11 mouse cellular contexts compared by ENCODE assay signal in genomic region chr4:117136034-117136433, GRCm38 (mm10). TPM values are rescaled to one million over a fixed set of nuclear protein-coding genes. Genes with fewer than 3 reads are reported as not detected.
DNase-seq lines count a peak whose midpoint lies in the region; ATAC-seq and TF ChIP-seq lines count a peak whose summit lies in the region.
"Had no signal": no experiment of that assay in that cellular context is flagged by ENCODE, and none has a peak within 500 bp of the region (broad histone marks: within the 10 kb centered on the region; RNA-seq: fewer than 3 reads in every experiment).

No protein-coding gene starts in this region.

- ATAC-seq in kidney, embryonic 14.5 days (ENCODE audit: low FRiP score, low TSS enrichment) = no peak
- 0 out of 2 replicates have a peak, but pooled peaks have one; percentile 8 for ATAC-seq in granulocyte monocyte progenitor cell, adult 5-6 weeks (replicated peaks; ENCODE audit: poor library complexity, severe bottlenecking)
- ATAC-seq in liver, embryonic 14.5 days (ENCODE audit: insufficient read depth) = peak; percentile 50
- ATAC-seq in stomach, embryonic 16.5 days (ENCODE audit: insufficient read depth, low FRiP score) = peak; percentile 69; the same call in 1 of the 2 replicates
- no peak for ATAC-seq in cerebellum, adult (ENCODE audit: insufficient number of reproducible peaks, low FRiP score, low TSS enrichment)

- TF ChIP-seq CTCF in liver, embryonic 14.5 days (IDR thresholded peaks at IDR 0.05; ENCODE audit: low read depth) = no peak

- no peak overlapping the region for H3K9ac ChIP-seq in kidney, embryonic 14.5 days (ENCODE audit: low read depth, low read length)
- peak overlapping the region; percentile 0 for H3K9ac ChIP-seq in liver, embryonic 14.5 days (replicated peaks)
- no peak overlapping the region for H3K9ac ChIP-seq in stomach, embryonic 16.5 days (ENCODE audit: low read length)
- H3K9ac ChIP-seq: heart, embryonic 13.5 days; limb, embryonic 12.5 days had no signal

- H3K4me1 ChIP-seq in kidney, embryonic 14.5 days (ENCODE audit: control insufficient read depth, insufficient read depth, low read length) = peaks cover 9% of the 10 kb centered on the region; the same call in 1 of the 2 replicates
- peaks cover 5 to 22% of the 10 kb centered on the region in 2 experiments for H3K4me1 ChIP-seq in liver, embryonic 14.5 days (replicated peaks; ENCODE audit: control insufficient read depth in 2 of 2, insufficient read depth in 2 of 2, low read length in 1 of 2)
- H3K4me1 ChIP-seq in stomach, embryonic 16.5 days (ENCODE audit: control insufficient read depth, insufficient read depth, low read length) = peaks cover 13% of the 10 kb centered on the region
- peaks cover 56% of the 10 kb centered on the region for H3K4me1 ChIP-seq in embryonic facial prominence, embryonic 10.5 days

- H3K4me3 ChIP-seq in kidney, embryonic 14.5 days (ENCODE audit: low read length) = no peak overlapping the region
- H3K4me3 ChIP-seq in liver, embryonic 14.5 days (ENCODE audit: insufficient read depth in 1 of 2, low read depth in 2 of 2, low read length in 2 of 2) = 0 out of 4 replicates have a peak overlapping the region, but pooled peaks of 1 of the 2 experiments have one; percentile 0
- no peak overlapping the region for H3K4me3 ChIP-seq in stomach, embryonic 16.5 days (replicated peaks; ENCODE audit: low read length)
- no peak overlapping the region for H3K4me3 ChIP-seq in embryonic facial prominence, embryonic 10.5 days
- H3K4me3 ChIP-seq: heart, embryonic 13.5 days; limb, embryonic 12.5 days had no signal

- H3K9me3 ChIP-seq in kidney, embryonic 14.5 days (ENCODE audit: control insufficient read depth, low read length) = no peaks in the 10 kb centered on the region
- no peaks in the 10 kb centered on the region for H3K9me3 ChIP-seq in liver, embryonic 14.5 days (ENCODE audit: control insufficient read depth, low read length)
- no peaks in the 10 kb centered on the region for H3K9me3 ChIP-seq in stomach, embryonic 16.5 days (replicated peaks; ENCODE audit: control insufficient read depth, low read length)
- H3K9me3 ChIP-seq in embryonic facial prominence, embryonic 10.5 days = no peaks in the 10 kb centered on the region
- H3K9me3 ChIP-seq: heart, embryonic 13.5 days; limb, embryonic 12.5 days had no signal

- peaks cover 14% of the 10 kb centered on the region for H3K27me3 ChIP-seq in kidney, embryonic 14.5 days (ENCODE audit: control insufficient read depth, insufficient read depth, low read length)
- H3K27me3 ChIP-seq in liver, embryonic 14.5 days (ENCODE audit: control insufficient read depth, insufficient read depth, low read length) = peaks cover 13% of the 10 kb centered on the region
- H3K27me3 ChIP-seq in stomach, embryonic 16.5 days (ENCODE audit: control insufficient read depth, insufficient read depth, low read length) = 0 out of 2 replicates have a peak, but pooled peaks cover 4% of the 10 kb centered on the region
- peaks cover 29% of the 10 kb centered on the region for H3K27me3 ChIP-seq in embryonic facial prominence, embryonic 10.5 days (replicated peaks; ENCODE audit: low read depth, poor library complexity, severe bottlenecking)

- peak; percentile 37; the same call in 1 of the 2 replicates for TF ChIP-seq EP300 in liver, embryonic 14.5 days (IDR thresholded peaks at IDR 0.05; ENCODE audit: low read depth)

- no peak overlapping the region for H3K27ac ChIP-seq in kidney, embryonic 14.5 days (ENCODE audit: low read depth, low read length)
- peak overlapping the region; percentile 56 for H3K27ac ChIP-seq in liver, embryonic 14.5 days
- peak overlapping the region; percentile 85 for H3K27ac ChIP-seq in stomach, embryonic 16.5 days (ENCODE audit: low read length)
- H3K27ac ChIP-seq in embryonic facial prominence, embryonic 10.5 days (replicated peaks) = no peak overlapping the region
- H3K27ac ChIP-seq: heart, embryonic 13.5 days; limb, embryonic 12.5 days had no signal

- no peaks in the 10 kb centered on the region for H3K36me3 ChIP-seq in kidney, embryonic 14.5 days (ENCODE audit: control insufficient read depth, insufficient read depth, low read length)
- H3K36me3 ChIP-seq in liver, embryonic 14.5 days (replicated peaks; ENCODE audit: control insufficient read depth, insufficient read depth, low read depth) = no peaks in the 10 kb centered on the region
- H3K36me3 ChIP-seq in stomach, embryonic 16.5 days (ENCODE audit: control insufficient read depth, insufficient read depth, low read length) = no peaks in the 10 kb centered on the region
- H3K36me3 ChIP-seq in embryonic facial prominence, embryonic 10.5 days (replicated peaks) = 0 out of 2 replicates have a peak, but pooled peaks cover 7% of the 10 kb centered on the region
- H3K36me3 ChIP-seq: heart, embryonic 13.5 days; limb, embryonic 12.5 days had no signal

- peak; percentile 97 for DNase-seq in kidney, adult 11 months
- DNase-seq in liver, embryonic 14.5 days (ENCODE audit: low read depth in 3 of 3, low spot score in 3 of 3) = peak; percentile 57 to 61 (median 59)
- DNase-seq in urinary bladder, postnatal 10 days (ENCODE audit: low spot score) = no peak
- DNase-seq in embryonic facial prominence, embryonic 10.5 days (ENCODE audit: low spot score) = no peak

- WGBS in kidney, embryonic 14.5 days = 31% methylated on average over 8 of the region's 8 CpGs
- WGBS in liver, embryonic 14.5 days (ENCODE audit: insufficient replicate concordance) = 14% methylated on average over 8 of the region's 8 CpGs
- WGBS in stomach, embryonic 16.5 days = 23% methylated on average over 8 of the region's 8 CpGs
- 17% methylated on average over 8 of the region's 8 CpGs for WGBS in embryonic facial prominence, embryonic 10.5 days

- H3K4me2 ChIP-seq in kidney, embryonic 14.5 days (replicated peaks; ENCODE audit: low read depth, low read length) = no peak overlapping the region
- peak overlapping the region; percentile 31 for H3K4me2 ChIP-seq in liver, embryonic 14.5 days (ENCODE audit: low read depth)
- no peak overlapping the region for H3K4me2 ChIP-seq in stomach, embryonic 16.5 days (ENCODE audit: low read depth, low read length)
- H3K4me2 ChIP-seq: heart, embryonic 13.5 days; limb, embryonic 12.5 days had no signal

RNA-seq across cellular contexts. Expression of gene Plk3, which starts 2.3 kb away (rescaled TPM):
- 2.4 and 2.9 TPM in 2 replicates for polyA plus RNA-seq in kidney, embryonic 14.5 days (2014; fragmentation: Nextera tagmentation; extraction: Ambion mirVana)
- 1.5 and 2.2 TPM in 2 replicates for total RNA-seq in granulocyte monocyte progenitor cell, adult 5-6 weeks (2014; fragmentation: Nextera tagmentation)
- total RNA-seq in granulocyte monocyte progenitor cell, adult 5-6 weeks (2017) = 1.5 and 2.5 TPM in 2 replicates
- 1.7 and 2.0 TPM in 2 replicates for polyA plus RNA-seq in liver, embryonic 14.5 days (2012; rRNA removed)
- polyA plus RNA-seq in liver, embryonic 14.5 days (2014; fragmentation: Nextera tagmentation; extraction: Ambion mirVana) = 1.1 TPM in 2 replicates
- polyA plus RNA-seq in stomach, embryonic 16.5 days (2015; fragmentation: Nextera tagmentation; extraction: Ambion mirVana) = 3.4 and 5.0 TPM in 2 replicates
- polyA plus RNA-seq in embryonic facial prominence, embryonic 10.5 days (2016; fragmentation: Nextera tagmentation; extraction: Ambion mirVana) = 7.9 and 15.1 TPM in 2 replicates

RNA-seq across cellular contexts. Expression of gene Tctex1d4, which starts 9.4 kb away (rescaled TPM):
- not detected in 2 replicates for polyA plus RNA-seq in kidney, embryonic 14.5 days (2014; fragmentation: Nextera tagmentation; extraction: Ambion mirVana)
- 0.77 TPM in 1 of 2 replicates, not detected in the other for total RNA-seq in granulocyte monocyte progenitor cell, adult 5-6 weeks (2014; fragmentation: Nextera tagmentation)
- not detected in 2 replicates for total RNA-seq in granulocyte monocyte progenitor cell, adult 5-6 weeks (2017)
- not detected in 2 replicates for polyA plus RNA-seq in liver, embryonic 14.5 days (2012; rRNA removed)
- polyA plus RNA-seq in liver, embryonic 14.5 days (2014; fragmentation: Nextera tagmentation; extraction: Ambion mirVana) = not detected in 2 replicates
- 0.22 TPM in 1 of 2 replicates, not detected in the other for polyA plus RNA-seq in stomach, embryonic 16.5 days (2015; fragmentation: Nextera tagmentation; extraction: Ambion mirVana)
- not detected in 2 replicates for polyA plus RNA-seq in embryonic facial prominence, embryonic 10.5 days (2016; fragmentation: Nextera tagmentation; extraction: Ambion mirVana)
- total RNA-seq: common myeloid progenitor, adult 5-6 weeks had no signal
- polyA plus RNA-seq: heart, embryonic 13.5 days; limb, embryonic 12.5 days had no signal

RNA-seq across cellular contexts. Expression of gene Btbd19, which starts 10.5 kb away (rescaled TPM):
- 6.2 TPM in 2 replicates for polyA plus RNA-seq in kidney, embryonic 14.5 days (2014; fragmentation: Nextera tagmentation; extraction: Ambion mirVana)
- total RNA-seq in granulocyte monocyte progenitor cell, adult 5-6 weeks (2014; fragmentation: Nextera tagmentation) = 5.0 and 14.5 TPM in 2 replicates
- 6.9 and 7.2 TPM in 2 replicates for total RNA-seq in granulocyte monocyte progenitor cell, adult 5-6 weeks (2017)
- polyA plus RNA-seq in liver, embryonic 14.5 days (2012; rRNA removed) = 2.7 and 2.9 TPM in 2 replicates
- 2.3 and 2.5 TPM in 2 replicates for polyA plus RNA-seq in liver, embryonic 14.5 days (2014; fragmentation: Nextera tagmentation; extraction: Ambion mirVana)
- 6.5 and 6.6 TPM in 2 replicates for polyA plus RNA-seq in stomach, embryonic 16.5 days (2015; fragmentation: Nextera tagmentation; extraction: Ambion mirVana)
- polyA plus RNA-seq in embryonic facial prominence, embryonic 10.5 days (2016; fragmentation: Nextera tagmentation; extraction: Ambion mirVana) = 3.6 and 4.0 TPM in 2 replicates

RNA-seq across cellular contexts. Expression of gene Rps8, which starts 20.0 kb away (rescaled TPM):
- 1,419 and 1,934 TPM in 2 replicates for polyA plus RNA-seq in kidney, embryonic 14.5 days (2014; fragmentation: Nextera tagmentation; extraction: Ambion mirVana)
- total RNA-seq in granulocyte monocyte progenitor cell, adult 5-6 weeks (2014; fragmentation: Nextera tagmentation) = 4,230 and 5,237 TPM in 2 replicates
- 2,283 and 2,839 TPM in 2 replicates for total RNA-seq in granulocyte monocyte progenitor cell, adult 5-6 weeks (2017)
- 908 and 935 TPM in 2 replicates for polyA plus RNA-seq in liver, embryonic 14.5 days (2012; rRNA removed)
- 901 and 915 TPM in 2 replicates for polyA plus RNA-seq in liver, embryonic 14.5 days (2014; fragmentation: Nextera tagmentation; extraction: Ambion mirVana)
- polyA plus RNA-seq in stomach, embryonic 16.5 days (2015; fragmentation: Nextera tagmentation; extraction: Ambion mirVana) = 671 and 829 TPM in 2 replicates
- polyA plus RNA-seq in embryonic facial prominence, embryonic 10.5 days (2016; fragmentation: Nextera tagmentation; extraction: Ambion mirVana) = 897 and 923 TPM in 2 replicates

RNA-seq across cellular contexts. Expression of gene Ptch2, which starts 40.2 kb away (rescaled TPM):
- 6.0 and 7.6 TPM in 2 replicates for polyA plus RNA-seq in kidney, embryonic 14.5 days (2014; fragmentation: Nextera tagmentation; extraction: Ambion mirVana)
- total RNA-seq in granulocyte monocyte progenitor cell, adult 5-6 weeks (2014; fragmentation: Nextera tagmentation) = 0.97 TPM in 1 of 2 replicates, not detected in the other
- total RNA-seq in granulocyte monocyte progenitor cell, adult 5-6 weeks (2017) = not detected in 2 replicates
- 0.61 and 0.84 TPM in 2 replicates for polyA plus RNA-seq in liver, embryonic 14.5 days (2012; rRNA removed)
- polyA plus RNA-seq in liver, embryonic 14.5 days (2014; fragmentation: Nextera tagmentation; extraction: Ambion mirVana) = 0.52 and 0.55 TPM in 2 replicates
- polyA plus RNA-seq in stomach, embryonic 16.5 days (2015; fragmentation: Nextera tagmentation; extraction: Ambion mirVana) = 7.0 and 7.3 TPM in 2 replicates
- polyA plus RNA-seq in embryonic facial prominence, embryonic 10.5 days (2016; fragmentation: Nextera tagmentation; extraction: Ambion mirVana) = 9.2 and 10.4 TPM in 2 replicates
- total RNA-seq: common myeloid progenitor, adult 5-6 weeks had no signal

Comparison
In these comparisons a context has a peak if more than half of its experiments do, and no peak if none do; other contexts are left out.
1. DNase-seq: peak in kidney, adult 11 months (single experiment) and liver, embryonic 14.5 days (3 of 3); none in urinary bladder, postnatal 10 days (single experiment) and embryonic facial prominence, embryonic 10.5 days (single experiment).
2. ATAC-seq: peak in granulocyte monocyte progenitor cell, adult 5-6 weeks (single experiment), liver, embryonic 14.5 days (single experiment) and stomach, embryonic 16.5 days (single experiment); none in kidney, embryonic 14.5 days (single experiment) and cerebellum, adult (single experiment).
3. H3K27ac ChIP-seq: peak in liver, embryonic 14.5 days (single experiment) and stomach, embryonic 16.5 days (single experiment); none in kidney, embryonic 14.5 days (single experiment) and embryonic facial prominence, embryonic 10.5 days (single experiment).